Mouse (Mus musculus) cortical plate, adult 2 months (tissue): ENCODE data around the gene Tspan18.

Experiments
- CTCF ChIP-seq: fragments of 200-500 bp; IDR thresholded peaks from 2 replicates; pipeline ENCODE4 v1.5.1; 2011; ENCODE audit warnings: mild to moderate bottlenecking, control low read depth, low read length; ENCODE audit not compliant: insufficient read depth; ENCODE audit errors: extremely low read depth
- POLR2A ChIP-seq: fragments of 200-500 bp; IDR thresholded peaks from 2 replicates; pipeline ENCODE4 v1.6.1; 2011; ENCODE audit warnings: mild to moderate bottlenecking, low read length, control low read depth; ENCODE audit not compliant: insufficient read depth; ENCODE audit errors: extremely low read depth

- no peak for TF ChIP-seq CTCF
- TF ChIP-seq POLR2A: no peak
Observed at GRCm38 (mm10) chr2:93351352-93351751, 17.0 kb upstream of the Tspan18 start.
